Mouse (Mus musculus): ENCODE results near the gene Mup12. TPM values are rescaled to one million over a fixed set of nuclear protein-coding genes. Genes with fewer than 3 reads are reported as not detected.
"Not testable (repeated sequence)": the region's sequence is repeated elsewhere in the genome, so short reads cannot be mapped to it uniquely, and the experiment has no call there.

Gene Mup12
- total RNA-seq (2021) = not detected
- long read RNA-seq = 0 reads

GRCm38 (mm10) chr4:60741226-60741625, at the start of gene Mup12:
TSS of gene Mup12 (minus strand) at chr4:60741326.
- DNase-seq (ENCODE audit: low spot score in 2 of 2) = not testable (repeated sequence)

Other genes with a start within 250 kb of the Mup12 start
- not detected for gene Mup1, start 239.4 kb downstream of the Mup12 start, total RNA-seq (2021)
- gene Mup10, start 159.1 kb downstream of the Mup12 start, total RNA-seq (2021) = not detected
- gene Mup11, start 78.9 kb downstream of the Mup12 start, total RNA-seq (2021) = not detected
- gene Mup22, start 80.1 kb upstream of the Mup12 start, total RNA-seq (2021) = not detected